Mouse (Mus musculus) ES-Bruce4 (cell line): ENCODE measurements around the gene C1qtnf6.

Experiments used
- CTCF ChIP-seq: IDR thresholded peaks from one replicate; pipeline ENCODE4 v1.8.1; 2011; ENCODE audit warnings: low read depth, low read length
- EP300 ChIP-seq: IDR thresholded peaks from 2 replicates; pipeline ENCODE4 v1.6.1; 2011; ENCODE audit warnings: low read depth, low read length; ENCODE audit not compliant: insufficient read depth
- POLR2A ChIP-seq: IDR thresholded peaks from one replicate; pipeline ENCODE4 v1.8.1; 2011; ENCODE audit warnings: low read length; ENCODE audit not compliant: insufficient read depth

DNA sequence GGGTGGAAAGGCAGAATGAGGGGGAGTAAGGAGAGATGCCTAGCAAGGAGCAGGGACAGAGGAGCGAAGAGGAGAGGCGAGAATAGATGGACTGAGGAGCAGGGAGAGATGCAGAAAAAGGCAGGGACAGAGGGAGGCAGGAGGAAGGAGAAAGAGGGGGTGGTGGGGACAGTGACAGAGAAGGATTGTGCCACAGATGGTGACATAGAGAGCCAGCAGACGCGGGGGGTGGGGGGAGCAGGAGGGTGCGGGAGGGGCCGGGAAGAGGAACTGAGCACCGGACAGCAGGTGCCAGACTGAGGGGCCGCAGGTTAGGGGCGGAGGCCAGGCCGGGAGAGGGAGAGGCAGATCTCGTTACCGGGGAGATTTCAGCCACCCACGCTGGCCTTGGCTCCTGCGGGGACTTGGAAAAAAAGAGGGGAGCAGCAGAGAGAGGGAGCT is 13.4 kb upstream of the C1qtnf6 start, which contains the start of gene Sstr3:
- no peak for TF ChIP-seq CTCF
- TF ChIP-seq EP300 = no peak
- no peak for TF ChIP-seq POLR2A
